Mouse (Mus musculus) small intestine, adult 2 months (tissue): ENCODE results near the gene Kctd10. TPM values are rescaled to one million over a fixed set of nuclear protein-coding genes. Genes with fewer than 3 reads are reported as not detected.

Source experiments
- H3K27ac ChIP-seq: fragments of 200-500 bp; 2 replicates; pipeline ENCODE4 v1.5.1; 2012; ENCODE audit warnings: low read depth, low read length, control low read depth, inconsistent platforms; ENCODE audit not compliant: insufficient read depth
- H3K27me3 ChIP-seq: fragments of 200-500 bp; 2 replicates; pipeline ENCODE4 v1.6.1; 2012; ENCODE audit warnings: mild to moderate bottlenecking, moderate library complexity, low read length, inconsistent platforms; ENCODE audit not compliant: control insufficient read depth, insufficient read depth
- H3K36me3 ChIP-seq: fragments of 200-500 bp; 2 replicates; pipeline ENCODE4 v1.6.1; 2012; ENCODE audit warnings: mild to moderate bottlenecking, low read length, control low read depth, inconsistent platforms; ENCODE audit not compliant: control insufficient read depth, insufficient read depth
- H3K4me1 ChIP-seq: fragments of 200-500 bp; 2 replicates; pipeline ENCODE4 v1.6.1; 2012; ENCODE audit warnings: low read length, inconsistent platforms, mixed read lengths; ENCODE audit not compliant: control insufficient read depth, insufficient read depth, insufficient read length
- H3K4me3 ChIP-seq: fragments of 200-500 bp; 2 replicates; pipeline ENCODE4 v1.5.1; 2012; ENCODE audit warnings: low read depth, mild to moderate bottlenecking, control low read depth, inconsistent platforms, low read length, moderate library complexity
- CTCF ChIP-seq: fragments of 200-500 bp; IDR thresholded peaks from 2 replicates; pipeline ENCODE4 v1.5.1; 2012; ENCODE audit warnings: low read depth, mild to moderate bottlenecking, control low read depth, inconsistent platforms, low read length, moderate library complexity, mixed read lengths; ENCODE audit not compliant: insufficient replicate concordance, insufficient read length; ENCODE audit errors: extremely low read depth
- POLR2A ChIP-seq: fragments of 200-500 bp; IDR thresholded peaks from 2 replicates; pipeline ENCODE4 v1.6.1; 2012; ENCODE audit warnings: low read depth, mild to moderate bottlenecking, control low read depth, inconsistent platforms, low read length, moderate library complexity
- WGBS: fragments of 180-500 bp; shearing (Covaris S2); methylation state at CpG from one replicate; pipeline ENCODE4 v1.1.7; 2018; 5-methylcytosine and 5-hydroxymethylcytosine counted together
- polyA plus RNA-seq: library from polyadenylated mRNA; depleted of rRNA; stranded (reverse); fragments of >200 nt; gene quantifications from 2 replicates; pipeline ENCODE4 v1.2.3, GENCODE M21; 2012

Gene Kctd10
- polyA plus RNA-seq, 1 experiment = 80.2 TPM

DNA sequence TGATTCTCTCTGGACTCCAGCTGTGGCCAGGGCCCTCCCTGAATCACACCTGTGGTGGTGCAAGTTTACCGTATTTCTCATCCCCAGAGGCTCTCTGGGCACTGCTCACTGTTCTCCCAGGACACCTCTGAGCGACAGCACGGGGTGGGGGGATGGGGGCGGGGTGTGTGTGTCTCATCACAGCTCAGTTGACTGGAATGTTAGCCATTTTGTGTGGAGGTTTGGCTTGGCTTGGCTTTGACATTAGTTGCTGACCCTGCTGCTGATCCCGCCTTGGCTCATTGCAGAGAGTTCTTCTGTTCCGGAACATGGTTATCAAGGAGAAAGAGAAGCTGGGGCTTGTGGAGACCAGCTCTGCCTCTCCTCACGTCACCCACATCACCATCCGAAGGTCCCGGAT lies 27.5 kb upstream of the Kctd10 start:
- Histone ChIP-seq H3K27ac (no peak overlapping the region), H3K4me3 (no peak overlapping the region), H3K36me3 (peaks cover 98% of the 10 kb centered on the region), H3K4me1 (no peaks in the 10 kb centered on the region), H3K27me3 (no peaks in the 10 kb centered on the region)
- no peak for TF ChIP-seq POLR2A
- TF ChIP-seq CTCF = no peak
- WGBS = 91% methylated on average over 9 of the region's 9 CpGs

DNA sequence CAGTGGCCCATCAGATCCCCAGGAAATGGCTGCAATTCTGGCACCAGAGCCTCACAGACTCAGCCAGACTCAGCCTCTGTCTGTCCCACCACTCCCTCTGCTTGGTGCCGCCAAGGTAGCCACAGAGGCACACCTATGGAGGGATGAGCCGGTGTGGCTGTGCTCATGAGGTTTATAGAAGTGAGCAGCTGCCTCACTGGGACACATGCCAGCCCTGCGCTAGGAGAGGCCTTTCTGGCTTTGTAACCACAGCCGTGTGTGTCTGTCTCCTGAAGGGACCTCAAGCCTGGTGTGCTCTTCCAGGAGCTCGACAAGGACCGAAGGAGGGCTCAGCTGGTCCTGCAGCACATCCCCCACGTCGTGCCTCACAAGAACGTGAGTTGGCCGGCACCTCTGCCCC lies 27.0 kb upstream of the Kctd10 start:
- TF ChIP-seq CTCF (no peak), POLR2A (no peak)
- Histone ChIP-seq H3K27me3 (no peaks in the 10 kb centered on the region), H3K27ac (no peak overlapping the region), H3K4me3 (no peak overlapping the region), H3K4me1 (no peaks in the 10 kb centered on the region), H3K36me3 (peaks cover 98% of the 10 kb centered on the region)
- 61% methylated on average over 10 of the region's 10 CpGs for WGBS

DNA sequence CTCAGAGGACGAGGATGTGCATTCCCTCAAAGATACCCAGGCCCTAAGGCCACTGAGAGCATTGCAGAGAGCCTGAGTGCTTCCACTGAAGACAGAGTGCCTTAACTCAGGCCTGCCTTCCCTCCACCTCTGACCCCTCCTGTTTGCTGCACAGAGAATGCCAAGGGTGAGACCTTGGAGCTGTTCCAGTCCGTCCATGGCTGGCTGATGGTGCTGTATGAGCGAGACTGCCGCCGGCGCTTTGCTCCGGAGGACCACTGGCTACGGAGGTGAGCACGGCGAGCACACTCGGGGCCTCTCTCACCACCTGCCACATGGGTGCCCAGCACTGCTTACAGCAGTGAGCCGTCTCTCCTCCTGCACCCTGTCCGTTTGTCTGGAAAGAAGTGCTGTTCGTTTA lies 26.3 kb upstream of the Kctd10 start:
- Histone ChIP-seq H3K27ac (no peak overlapping the region), H3K4me1 (no peaks in the 10 kb centered on the region), H3K4me3 (no peak overlapping the region), H3K27me3 (no peaks in the 10 kb centered on the region), H3K36me3 (peaks cover 98% of the 10 kb centered on the region)
- TF ChIP-seq CTCF = no peak
- TF ChIP-seq POLR2A = no peak
- WGBS = 95% methylated on average over 14 of the region's 14 CpGs

DNA sequence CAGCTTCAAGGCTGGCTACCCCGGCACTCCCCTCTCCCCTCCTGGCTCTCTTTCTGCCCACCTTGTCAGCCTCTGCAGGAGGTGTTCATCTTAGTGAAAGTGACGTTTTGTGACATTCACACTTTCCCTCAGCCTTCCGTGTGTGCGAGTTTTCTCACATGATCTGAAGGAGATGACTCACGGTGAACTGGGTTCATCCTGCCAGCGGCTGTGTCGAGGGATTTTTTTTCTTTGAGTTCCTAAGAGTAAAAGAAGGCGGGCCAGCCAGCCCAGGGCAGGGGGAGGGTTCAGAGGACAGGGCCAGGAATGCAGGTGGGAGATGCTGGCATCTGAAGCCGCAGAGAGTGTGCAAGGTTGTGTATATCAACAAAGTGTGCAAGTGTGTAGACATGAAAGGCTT lies 12.9 kb upstream of the Kctd10 start:
- peaks cover 79% of the 10 kb centered on the region for H3K36me3 ChIP-seq
- WGBS = 79% methylated on average over 9 of the region's 9 CpGs

DNA sequence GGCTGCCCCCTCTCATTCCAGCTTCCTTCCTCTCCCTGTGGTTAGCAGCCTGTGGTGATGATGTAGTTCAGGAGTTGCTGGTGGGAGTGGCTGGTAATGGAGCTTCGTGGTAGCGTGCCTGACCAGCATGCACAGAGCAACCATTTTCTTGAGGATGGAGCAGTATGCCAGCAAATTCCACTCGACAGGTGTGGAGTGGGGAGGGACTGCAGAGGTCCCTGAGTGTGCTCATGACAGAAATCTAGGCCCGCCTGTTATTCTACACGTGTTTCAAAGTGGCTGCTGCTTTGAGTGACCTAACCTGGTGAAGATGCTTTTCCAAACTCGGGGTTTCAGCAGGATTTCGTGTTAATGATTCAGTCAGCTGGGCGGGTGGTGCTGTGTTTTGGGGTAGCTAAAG lies 4.1 kb upstream of the Kctd10 start:
- Histone ChIP-seq H3K36me3 (peaks cover 40% of the 10 kb centered on the region), H3K27me3 (no peaks in the 10 kb centered on the region), H3K4me3 (no peak overlapping the region), H3K4me1 (peaks cover 4% of the 10 kb centered on the region; the same call in 1 of the 2 replicates), H3K27ac (no peak overlapping the region)
- WGBS = 80% methylated on average over 8 of the region's 8 CpGs
- no peak for TF ChIP-seq POLR2A
- no peak for TF ChIP-seq CTCF

More for the DNA sequence above, 12.9 kb upstream of the Kctd10 start:
- H3K27ac ChIP-seq = no peak overlapping the region
- no peak overlapping the region for H3K4me3 ChIP-seq
- H3K4me1 ChIP-seq = no peaks in the 10 kb centered on the region
- no peaks in the 10 kb centered on the region for H3K27me3 ChIP-seq
- TF ChIP-seq CTCF = no peak
- TF ChIP-seq POLR2A = no peak

DNA sequence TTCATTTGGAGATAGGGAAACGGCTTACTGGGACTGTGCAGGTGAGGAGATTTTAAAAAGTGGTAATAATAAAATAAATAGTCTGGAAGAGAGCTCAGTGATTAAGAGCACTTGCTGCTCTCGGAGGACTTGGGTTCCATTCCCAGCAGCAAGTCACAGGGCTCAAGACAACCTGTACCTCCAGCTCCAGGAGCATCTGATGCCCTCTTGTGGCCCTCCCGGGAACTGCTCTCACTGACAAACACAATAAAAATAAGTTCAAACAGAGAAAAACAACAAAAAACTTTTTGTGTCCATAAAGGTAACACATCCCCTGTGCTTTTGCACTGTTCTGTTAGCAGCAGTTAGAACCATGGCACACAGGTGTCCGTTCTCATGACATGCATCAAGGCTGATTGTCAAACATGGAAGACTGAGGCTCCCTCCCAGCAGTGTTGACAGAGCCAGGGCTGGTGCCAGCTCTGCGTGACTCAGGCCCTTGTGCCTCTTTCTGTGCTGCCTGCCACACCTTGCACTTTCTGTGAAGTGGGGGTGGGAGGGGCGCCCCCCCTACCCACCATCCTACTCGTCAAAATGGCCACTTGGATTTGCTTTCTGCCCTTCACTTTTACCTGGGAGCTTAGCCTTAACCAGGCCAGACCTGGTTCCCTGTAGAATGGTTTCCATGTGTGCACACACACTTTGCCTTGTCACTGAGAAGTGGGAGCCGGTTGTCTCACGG lies 3.0 kb upstream of the Kctd10 start:
- no peaks in the 10 kb centered on the region for H3K27me3 ChIP-seq
- no peak for TF ChIP-seq POLR2A
- TF ChIP-seq CTCF = peak; percentile 87; the same call in 1 of the 2 replicates
- H3K4me3 ChIP-seq = no peak overlapping the region
- H3K36me3 ChIP-seq = peaks cover 30% of the 10 kb centered on the region
- peaks cover 4% of the 10 kb centered on the region; the same call in 1 of the 2 replicates for H3K4me1 ChIP-seq
- H3K27ac ChIP-seq = no peak overlapping the region
- WGBS = 80% methylated on average over 9 of the region's 9 CpGs

DNA sequence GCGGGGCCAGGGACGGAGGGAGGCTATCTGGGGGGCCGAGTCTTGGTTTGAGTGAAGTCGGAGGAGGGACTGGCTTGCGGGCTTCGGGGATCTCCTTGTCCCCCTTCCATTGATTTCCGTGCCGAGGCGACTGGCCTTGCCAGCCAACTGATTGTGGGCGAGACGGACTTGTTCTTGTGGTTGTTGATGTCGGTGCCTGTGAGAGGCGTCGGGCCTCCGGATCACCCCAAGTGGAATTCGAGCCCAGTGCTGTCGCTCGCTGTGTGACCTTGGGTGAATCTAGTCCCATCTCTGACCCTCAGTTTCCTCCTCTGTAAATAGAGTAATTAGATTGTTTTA lies 674 bp upstream of the Kctd10 start:
- Histone ChIP-seq H3K27me3 (no peaks in the 10 kb centered on the region), H3K4me1 (peaks cover 14% of the 10 kb centered on the region), H3K36me3 (peaks cover 10% of the 10 kb centered on the region; the same call in 1 of the 2 replicates), H3K4me3 (peak overlapping the region; percentile 69), H3K27ac (peak overlapping the region; percentile 59; the same call in 1 of the 2 replicates)
- TF ChIP-seq CTCF (no peak), POLR2A (no peak)
- under 1% methylated on average over 18 of the region's 18 CpGs for WGBS
